ENCODE assay signal across 8 mouse cellular contexts in genomic region chr6:67200715-67201322, GRCm38 (mm10). TPM values are rescaled to one million over a fixed set of nuclear protein-coding genes. Genes with fewer than 3 reads are reported as not detected.
DNase-seq lines count a peak whose midpoint lies in the region; ATAC-seq and TF ChIP-seq lines count a peak whose summit lies in the region.
"Had no signal": no experiment of that assay in that cellular context is flagged by ENCODE, and none has a peak within 500 bp of the region (broad histone marks: within the 10 kb centered on the region; RNA-seq: fewer than 3 reads in every experiment).

No protein-coding gene starts in this region.

- peak; percentile 71 for DNase-seq in hindbrain, postnatal 0 days (ENCODE audit: low spot score)
- peak; percentile 80 for DNase-seq in brain, adult 2 months (ENCODE audit: low read depth, low spot score)
- DNase-seq in cerebellum, adult 9-10 months = peak; percentile 70
- DNase-seq in lung, postnatal 0 days (ENCODE audit: low spot score) = peak; percentile 15
- DNase-seq: thymus, postnatal 4 days had no signal

- TF ChIP-seq EP300 in lung, postnatal 0 days (IDR thresholded peaks at IDR 0.05) = no peak

- 17% methylated on average over 5 of the region's 5 CpGs for WGBS in hindbrain, postnatal 0 days
- 37% methylated on average over 5 of the region's 5 CpGs for WGBS in hindbrain, embryonic 13.5 days
- 29% methylated on average over 5 of the region's 5 CpGs for WGBS in lung, postnatal 0 days
- WGBS in kidney, embryonic 16.5 days = 57% methylated on average over 5 of the region's 5 CpGs
- 37% methylated on average over 5 of the region's 5 CpGs for WGBS in neural tube, embryonic 15.5 days

- ATAC-seq in hindbrain, postnatal 0 days = peak; percentile 45; the same call in 1 of the 2 replicates
- ATAC-seq in hindbrain, embryonic 13.5 days (ENCODE audit: low FRiP score) = no peak
- no peak for ATAC-seq in lung, postnatal 0 days
- no peak for ATAC-seq in kidney, embryonic 16.5 days (ENCODE audit: low FRiP score, low TSS enrichment)
- ATAC-seq in neural tube, embryonic 15.5 days (ENCODE audit: low FRiP score) = no peak

- H3K27ac ChIP-seq in hindbrain, postnatal 0 days = no peak overlapping the region
- no peak overlapping the region for H3K27ac ChIP-seq in hindbrain, embryonic 13.5 days
- no peak overlapping the region for H3K27ac ChIP-seq in lung, postnatal 0 days (ENCODE audit: low read length)
- no peak overlapping the region for H3K27ac ChIP-seq in kidney, embryonic 16.5 days (ENCODE audit: low read length)
- H3K27ac ChIP-seq in neural tube, embryonic 15.5 days (replicated peaks) = no peak overlapping the region

- no peaks in the 10 kb centered on the region for H3K9me3 ChIP-seq in hindbrain, postnatal 0 days (ENCODE audit: low read length)
- H3K9me3 ChIP-seq in hindbrain, embryonic 13.5 days = no peaks in the 10 kb centered on the region
- no peaks in the 10 kb centered on the region for H3K9me3 ChIP-seq in lung, postnatal 0 days (ENCODE audit: low read length)
- no peaks in the 10 kb centered on the region for H3K9me3 ChIP-seq in kidney, embryonic 16.5 days (ENCODE audit: low read length)
- H3K9me3 ChIP-seq in neural tube, embryonic 15.5 days (replicated peaks) = no peaks in the 10 kb centered on the region

- 0 out of 2 replicates have a peak, but pooled peaks cover 4% of the 10 kb centered on the region for H3K4me1 ChIP-seq in hindbrain, postnatal 0 days (ENCODE audit: insufficient read depth, low read length)
- H3K4me1 ChIP-seq in hindbrain, embryonic 13.5 days (replicated peaks) = no peaks in the 10 kb centered on the region
- no peaks in the 10 kb centered on the region for H3K4me1 ChIP-seq in lung, postnatal 0 days (ENCODE audit: insufficient read depth, low read depth, low read length)
- no peaks in the 10 kb centered on the region for H3K4me1 ChIP-seq in kidney, embryonic 16.5 days (ENCODE audit: insufficient read depth, low read length)
- H3K4me1 ChIP-seq in neural tube, embryonic 15.5 days = no peaks in the 10 kb centered on the region

- no peak overlapping the region for H3K9ac ChIP-seq in hindbrain, postnatal 0 days (replicated peaks; ENCODE audit: low read length)
- no peak overlapping the region for H3K9ac ChIP-seq in hindbrain, embryonic 13.5 days
- H3K9ac ChIP-seq in lung, postnatal 0 days (replicated peaks; ENCODE audit: low read depth) = no peak overlapping the region
- H3K9ac ChIP-seq in kidney, embryonic 16.5 days (replicated peaks; ENCODE audit: low read length) = no peak overlapping the region
- H3K9ac ChIP-seq in neural tube, embryonic 15.5 days (replicated peaks) = no peak overlapping the region

- no peak overlapping the region for H3K4me2 ChIP-seq in hindbrain, postnatal 0 days (ENCODE audit: low read depth, low read length)
- H3K4me2 ChIP-seq in hindbrain, embryonic 13.5 days = no peak overlapping the region
- H3K4me2 ChIP-seq in lung, postnatal 0 days (replicated peaks; ENCODE audit: low read depth, low read length) = no peak overlapping the region
- no peak overlapping the region for H3K4me2 ChIP-seq in kidney, embryonic 16.5 days (replicated peaks; ENCODE audit: low read depth, low read length)
- H3K4me2 ChIP-seq in neural tube, embryonic 15.5 days = no peak overlapping the region

- H3K36me3 ChIP-seq in hindbrain, postnatal 0 days (ENCODE audit: insufficient read depth, low read length) = no peaks in the 10 kb centered on the region
- no peaks in the 10 kb centered on the region for H3K36me3 ChIP-seq in hindbrain, embryonic 13.5 days
- H3K36me3 ChIP-seq in lung, postnatal 0 days (ENCODE audit: insufficient read depth, low read length) = no peaks in the 10 kb centered on the region
- H3K36me3 ChIP-seq in kidney, embryonic 16.5 days (ENCODE audit: insufficient read depth, low read length) = no peaks in the 10 kb centered on the region
- no peaks in the 10 kb centered on the region for H3K36me3 ChIP-seq in neural tube, embryonic 15.5 days

- H3K4me3 ChIP-seq in hindbrain, postnatal 0 days (ENCODE audit: low read length) = no peak overlapping the region
- no peak overlapping the region for H3K4me3 ChIP-seq in hindbrain, embryonic 13.5 days
- no peak overlapping the region for H3K4me3 ChIP-seq in lung, postnatal 0 days (ENCODE audit: low read depth, low read length)
- no peak overlapping the region for H3K4me3 ChIP-seq in kidney, embryonic 16.5 days (ENCODE audit: low read length)
- no peak overlapping the region for H3K4me3 ChIP-seq in neural tube, embryonic 15.5 days (replicated peaks)

- H3K27me3 ChIP-seq in hindbrain, postnatal 0 days (ENCODE audit: insufficient read depth, low read length) = no peaks in the 10 kb centered on the region
- H3K27me3 ChIP-seq in hindbrain, embryonic 13.5 days = no peaks in the 10 kb centered on the region
- H3K27me3 ChIP-seq in lung, postnatal 0 days (replicated peaks; ENCODE audit: insufficient read depth, low read length) = no peaks in the 10 kb centered on the region
- H3K27me3 ChIP-seq in kidney, embryonic 16.5 days (ENCODE audit: insufficient read depth, low read length) = no peaks in the 10 kb centered on the region
- no peaks in the 10 kb centered on the region for H3K27me3 ChIP-seq in neural tube, embryonic 15.5 days (replicated peaks)

- no peak for TF ChIP-seq CTCF in hindbrain, postnatal 0 days (IDR thresholded peaks at IDR 0.05; ENCODE audit: low read depth)
- no peak for TF ChIP-seq CTCF in lung, postnatal 0 days (IDR thresholded peaks at IDR 0.05)

RNA-seq across cellular contexts. Expression of gene Serbp1, which starts 37.2 kb away (rescaled TPM):
- 134 and 177 TPM in 2 replicates for total RNA-seq in hindbrain, postnatal 0 days (2014; rRNA removed)
- 283 and 302 TPM in 2 replicates for polyA plus RNA-seq in hindbrain, postnatal 0 days (2015; fragmentation: Nextera tagmentation; extraction: Ambion mirVana)
- polyA plus RNA-seq in hindbrain, embryonic 13.5 days (2015; fragmentation: Nextera tagmentation; extraction: Ambion mirVana) = 310 and 312 TPM in 2 replicates
- 175 and 194 TPM in 2 replicates for polyA plus RNA-seq in lung, postnatal 0 days (2015; fragmentation: Nextera tagmentation; extraction: Ambion mirVana)
- polyA plus RNA-seq in kidney, embryonic 16.5 days (2015; fragmentation: Nextera tagmentation; extraction: Ambion mirVana) = 374 and 384 TPM in 2 replicates
- 293 and 341 TPM in 2 replicates for polyA plus RNA-seq in neural tube, embryonic 15.5 days (2015; fragmentation: Nextera tagmentation; extraction: Ambion mirVana)

Comparison
In these comparisons a context has a peak if more than half of its experiments do, and no peak if none do; other contexts are left out.
1. DNase-seq: peak in every context shown above with its lines; median percentile 80 in brain, adult 2 months; 71 in hindbrain, postnatal 0 days; 70 in cerebellum, adult 9-10 months; 15 in lung, postnatal 0 days.